ENCODE assay signal across 31 mouse cellular contexts in genomic region chr9:29867746-29868145, GRCm38 (mm10).
A peak's percentile ranks its signal among the peaks of the same experiment; 100 is the strongest.
DNase-seq lines count a peak whose midpoint lies in the region; ATAC-seq and TF ChIP-seq lines count a peak whose summit lies in the region.
"Had no signal": no experiment of that assay in that cellular context is flagged by ENCODE, and none has a peak within 500 bp of the region (broad histone marks: within the 10 kb centered on the region; RNA-seq: fewer than 3 reads in every experiment).

No protein-coding gene starts in this region.

- H3K9ac ChIP-seq in kidney, postnatal 0 days (ENCODE audit: low read depth, low read length), result no peak overlapping the region
- no peak overlapping the region for H3K9ac ChIP-seq in neural tube, embryonic 13.5 days
- H3K9ac ChIP-seq in neural tube, embryonic 15.5 days (replicated peaks), result no peak overlapping the region
- H3K9ac ChIP-seq in embryonic facial prominence, embryonic 11.5 days (replicated peaks; ENCODE audit: low read length), result no peak overlapping the region
- H3K9ac ChIP-seq: embryonic facial prominence, embryonic 15.5 days; forebrain, embryonic 13.5 days; hindbrain, embryonic 15.5 days; kidney, embryonic 15.5 days; limb, embryonic 12.5 days; liver, embryonic 12.5 days; liver, postnatal 0 days had no signal

- H3K27me3 ChIP-seq in kidney, postnatal 0 days (ENCODE audit: insufficient read depth, low read length), result no peaks in the 10 kb centered on the region
- H3K27me3 ChIP-seq in neural tube, embryonic 13.5 days, result no peaks in the 10 kb centered on the region
- H3K27me3 ChIP-seq in neural tube, embryonic 15.5 days (replicated peaks), result no peaks in the 10 kb centered on the region
- H3K27me3 ChIP-seq in embryonic facial prominence, embryonic 11.5 days (ENCODE audit: control insufficient read depth, insufficient read depth, low read length), result no peaks in the 10 kb centered on the region
- H3K27me3 ChIP-seq: embryonic facial prominence, embryonic 15.5 days; hindbrain, embryonic 15.5 days; kidney, embryonic 15.5 days; limb, embryonic 12.5 days; liver, embryonic 12.5 days had no signal

- H3K36me3 ChIP-seq in kidney, postnatal 0 days (ENCODE audit: insufficient read depth, low read length), result no peaks in the 10 kb centered on the region
- no peaks in the 10 kb centered on the region for H3K36me3 ChIP-seq in neural tube, embryonic 13.5 days
- no peaks in the 10 kb centered on the region for H3K36me3 ChIP-seq in neural tube, embryonic 15.5 days
- H3K36me3 ChIP-seq in embryonic facial prominence, embryonic 11.5 days (replicated peaks; ENCODE audit: control insufficient read depth, insufficient read depth, low read depth, low read length), result no peaks in the 10 kb centered on the region
- H3K36me3 ChIP-seq: embryonic facial prominence, embryonic 15.5 days; hindbrain, embryonic 15.5 days; kidney, embryonic 15.5 days; limb, embryonic 12.5 days; liver, embryonic 12.5 days had no signal

- H3K4me3 ChIP-seq in kidney, postnatal 0 days (replicated peaks; ENCODE audit: low read depth, low read length), result no peak overlapping the region
- H3K4me3 ChIP-seq in neural tube, embryonic 13.5 days, result no peak overlapping the region
- no peak overlapping the region for H3K4me3 ChIP-seq in neural tube, embryonic 15.5 days (replicated peaks)
- H3K4me3 ChIP-seq in embryonic facial prominence, embryonic 11.5 days (ENCODE audit: low read depth, low read length), result no peak overlapping the region
- H3K4me3 ChIP-seq: embryonic facial prominence, embryonic 15.5 days; forebrain, embryonic 13.5 days; gastrocnemius, adult 2 months; hindbrain, embryonic 15.5 days; kidney, embryonic 15.5 days; limb, embryonic 12.5 days; liver, embryonic 12.5 days had no signal

- H3K9me3 ChIP-seq in kidney, postnatal 0 days (replicated peaks; ENCODE audit: low read length), result no peaks in the 10 kb centered on the region
- H3K9me3 ChIP-seq in neural tube, embryonic 13.5 days, result no peaks in the 10 kb centered on the region
- H3K9me3 ChIP-seq in neural tube, embryonic 15.5 days (replicated peaks), result no peaks in the 10 kb centered on the region
- H3K9me3 ChIP-seq in embryonic facial prominence, embryonic 11.5 days (replicated peaks; ENCODE audit: control insufficient read depth, low read length), result no peaks in the 10 kb centered on the region
- H3K9me3 ChIP-seq: embryonic facial prominence, embryonic 15.5 days; forebrain, embryonic 13.5 days; hindbrain, embryonic 15.5 days; kidney, embryonic 15.5 days; limb, embryonic 12.5 days; liver, embryonic 12.5 days had no signal

- no peak for TF ChIP-seq CTCF in kidney, postnatal 0 days (IDR thresholded peaks at IDR 0.05; ENCODE audit: low read depth)

- WGBS in kidney, postnatal 0 days, result 19% methylated on average over 5 of the region's 5 CpGs
- WGBS in neural tube, embryonic 13.5 days, result 65% methylated on average over 5 of the region's 5 CpGs
- 73% methylated on average over 5 of the region's 5 CpGs for WGBS in neural tube, embryonic 15.5 days
- WGBS in embryonic facial prominence, embryonic 11.5 days, result 36% methylated on average over 5 of the region's 5 CpGs

- ATAC-seq in kidney, postnatal 0 days (replicated peaks; ENCODE audit: low FRiP score, low read depth), result no peak
- ATAC-seq in neural tube, embryonic 13.5 days (ENCODE audit: low read depth), result 0 out of 2 replicates have a peak, but pooled peaks have one; percentile 8
- no peak for ATAC-seq in neural tube, embryonic 15.5 days (ENCODE audit: low FRiP score)
- 0 out of 2 replicates have a peak, but pooled peaks have one; percentile 36 for ATAC-seq in embryonic facial prominence, embryonic 11.5 days (replicated peaks; ENCODE audit: insufficient number of reproducible peaks, low FRiP score, low TSS enrichment, low read depth)
- no peak for ATAC-seq in erythroid progenitor cell, adult 5-6 weeks (replicated peaks; ENCODE audit: low FRiP score, poor library complexity, severe bottlenecking)
- ATAC-seq: CD4-positive, CD25-positive, alpha-beta regulatory T cell, adult 4 months; forebrain, embryonic 13.5 days; liver, embryonic 12.5 days; liver, postnatal 0 days; lung, postnatal 0 days; midbrain, embryonic 16.5 days had no signal

- DNase-seq in kidney, postnatal 0 days (ENCODE audit: low spot score), result peak; percentile 52
- DNase-seq in kidney, postnatal 14 days, result no peak
- peak; percentile 60 for DNase-seq in embryonic facial prominence, embryonic 11.5 days (ENCODE audit: low spot score)
- no peak for DNase-seq in gastrocnemius, adult 18-20 months (ENCODE audit: low spot score)
- DNase-seq: adrenal gland, postnatal 14 days; cerebellum, adult 11 months; cerebellum, adult 9-11 months; gastrocnemius, adult 2 months; gastrocnemius, postnatal 36 days; heart, adult 18-20 months; heart, postnatal 36 days; kidney, adult 18-20 months; layer of hippocampus, adult 9-11 months; liver, postnatal 0 days; retina, postnatal 1 day; right cerebral cortex, postnatal 14 days; thymus, postnatal 4 days had no signal

- no peak overlapping the region for H3K27ac ChIP-seq in kidney, postnatal 0 days
- no peak overlapping the region for H3K27ac ChIP-seq in neural tube, embryonic 13.5 days (replicated peaks)
- no peak overlapping the region for H3K27ac ChIP-seq in neural tube, embryonic 15.5 days (replicated peaks)
- H3K27ac ChIP-seq in embryonic facial prominence, embryonic 11.5 days (replicated peaks; ENCODE audit: low read depth, low read length), result no peak overlapping the region
- H3K27ac ChIP-seq: embryonic facial prominence, embryonic 15.5 days; forebrain, embryonic 13.5 days; gastrocnemius, adult 2 months; hindbrain, embryonic 15.5 days; kidney, embryonic 15.5 days; limb, embryonic 12.5 days; liver, embryonic 12.5 days; macrophage had no signal

- no peaks in the 10 kb centered on the region for H3K4me1 ChIP-seq in kidney, postnatal 0 days (replicated peaks; ENCODE audit: insufficient read depth, low read length)
- H3K4me1 ChIP-seq in neural tube, embryonic 13.5 days (replicated peaks), result peaks cover 44% of the 10 kb centered on the region
- H3K4me1 ChIP-seq in neural tube, embryonic 15.5 days, result peaks cover 35% of the 10 kb centered on the region
- peaks cover 2% of the 10 kb centered on the region; the same call in 1 of the 2 replicates for H3K4me1 ChIP-seq in embryonic facial prominence, embryonic 11.5 days (ENCODE audit: control insufficient read depth, insufficient read depth, low read length)
- H3K4me1 ChIP-seq: embryonic facial prominence, embryonic 15.5 days had no signal

- H3K4me2 ChIP-seq in kidney, postnatal 0 days (ENCODE audit: low read length), result no peak overlapping the region
- no peak overlapping the region for H3K4me2 ChIP-seq in neural tube, embryonic 13.5 days
- no peak overlapping the region for H3K4me2 ChIP-seq in neural tube, embryonic 15.5 days
- H3K4me2 ChIP-seq in embryonic facial prominence, embryonic 11.5 days (ENCODE audit: low read depth, low read length), result no peak overlapping the region
- H3K4me2 ChIP-seq: embryonic facial prominence, embryonic 15.5 days; forebrain, embryonic 13.5 days; heart, embryonic 11.5 days; hindbrain, embryonic 15.5 days; kidney, embryonic 15.5 days; limb, embryonic 12.5 days; liver, embryonic 12.5 days had no signal

Comparison
In these comparisons a context has a peak if more than half of its experiments do, and no peak if none do; other contexts are left out.
1. ATAC-seq: peak in neural tube, embryonic 13.5 days (single experiment) and embryonic facial prominence, embryonic 11.5 days (single experiment); none in kidney, postnatal 0 days (single experiment), neural tube, embryonic 15.5 days (single experiment) and erythroid progenitor cell, adult 5-6 weeks (single experiment).
2. DNase-seq: peak in kidney, postnatal 0 days (single experiment) and embryonic facial prominence, embryonic 11.5 days (single experiment); none in kidney, postnatal 14 days (single experiment) and gastrocnemius, adult 18-20 months (single experiment).